Mouse (Mus musculus) hindbrain, embryonic 12.5 days (tissue): ENCODE data around the gene Cadps. TPM values are rescaled to one million over a fixed set of nuclear protein-coding genes. Genes with fewer than 3 reads are reported as not detected.

ENCODE experiments used
- ATAC-seq: fragments of 200-750 bp; cut with Nextera tagmentation; 2 replicates; pipeline ENCODE4 v1.8.0; 2017; ENCODE audit warnings: moderate TSS enrichment; ENCODE audit not compliant: low FRiP score
- H3K27ac ChIP-seq: fragments of 300-500 bp; sonication (generic); 2 replicates; pipeline ENCODE4 v1.5.1; 2016; ENCODE audit warnings: mild to moderate bottlenecking
- H3K27me3 ChIP-seq: fragments of 300-500 bp; sonication (generic); 2 replicates; pipeline ENCODE4 v1.6.1; 2016; ENCODE audit warnings: mild to moderate bottlenecking
- H3K36me3 ChIP-seq: fragments of 300-500 bp; sonication (generic); 2 replicates; pipeline ENCODE4 v1.6.1; 2016; ENCODE audit warnings: mild to moderate bottlenecking
- H3K4me1 ChIP-seq: fragments of 300-500 bp; sonication (generic); 2 replicates; pipeline ENCODE4 v1.6.1; 2016
- H3K4me2 ChIP-seq: fragments of 300-500 bp; sonication (generic); replicated peaks from 2 replicates; pipeline ENCODE4 v1.6.1; 2016; ENCODE audit warnings: mild to moderate bottlenecking
- H3K4me3 ChIP-seq: fragments of 300-500 bp; sonication (generic); 2 replicates; pipeline ENCODE4 v1.5.1; 2016; ENCODE audit warnings: mild to moderate bottlenecking
- H3K9ac ChIP-seq: fragments of 300-500 bp; sonication (generic); 2 replicates; pipeline ENCODE4 v1.6.1; 2016; ENCODE audit warnings: mild to moderate bottlenecking, moderate library complexity
- H3K9me3 ChIP-seq: fragments of 300-500 bp; sonication (generic); replicated peaks from 2 replicates; pipeline ENCODE4 v1.6.1; 2016; ENCODE audit warnings: mild to moderate bottlenecking
- WGBS: fragments of 180-500 bp; shearing (Covaris S2); methylation state at CpG from one replicate; pipeline ENCODE4 v1.1.7; 2016; 5-methylcytosine and 5-hydroxymethylcytosine counted together
- polyA plus RNA-seq: library from polyadenylated mRNA; unstranded; fragments of >200 nt; fragmentation: Nextera tagmentation; extraction: Ambion mirVana; gene quantifications from 2 replicates; pipeline ENCODE4 v1.2.1, GENCODE M21; 2016

Cadps gene
- polyA plus RNA-seq, 1 experiment from 2014 or later = 21.8 TPM

GRCm38 (mm10) chr14:12437976-12438375 is 384.9 kb downstream of the Cadps start:
- ATAC-seq = no peak
- Histone ChIP-seq H3K4me2 (no peak overlapping the region), H3K36me3 (peaks cover 5% of the 10 kb centered on the region; the same call in 1 of the 2 replicates), H3K9ac (no peak overlapping the region), H3K4me1 (no peaks in the 10 kb centered on the region), H3K9me3 (no peaks in the 10 kb centered on the region), H3K27me3 (0 out of 2 replicates have a peak, but pooled peaks cover 2% of the 10 kb centered on the region), H3K4me3 (no peak overlapping the region), H3K27ac (no peak overlapping the region)
- 77% methylated on average over 4 of the region's 4 CpGs for WGBS

DNA sequence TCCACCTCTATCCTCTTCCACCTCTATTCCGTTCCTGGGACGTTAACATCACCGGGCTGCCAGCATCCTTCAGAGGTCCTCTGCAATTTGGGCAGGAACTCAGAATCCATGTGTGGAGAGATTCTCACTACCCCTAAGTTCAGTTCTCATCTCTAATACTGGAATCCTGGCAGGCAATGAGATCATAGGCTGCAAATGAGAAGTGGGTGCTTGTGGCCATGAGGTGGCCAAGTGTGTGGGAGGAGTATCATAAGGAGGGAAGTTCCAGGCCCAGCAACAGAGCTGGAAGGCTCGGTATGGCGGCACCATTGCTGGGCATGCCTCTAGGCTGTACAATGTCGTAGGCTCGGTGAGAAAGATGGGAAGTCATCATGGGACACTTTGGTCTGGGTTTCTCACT is 385.5 kb downstream of the Cadps start:
- Histone ChIP-seq H3K9ac (no peak overlapping the region), H3K4me3 (no peak overlapping the region), H3K27me3 (0 out of 2 replicates have a peak, but pooled peaks cover 2% of the 10 kb centered on the region), H3K9me3 (no peaks in the 10 kb centered on the region), H3K27ac (no peak overlapping the region), H3K4me2 (no peak overlapping the region), H3K36me3 (peaks cover 5% of the 10 kb centered on the region; the same call in 1 of the 2 replicates), H3K4me1 (no peaks in the 10 kb centered on the region)
- 91% methylated on average over 7 of the region's 7 CpGs for WGBS
- no peak for ATAC-seq

GRCm38 (mm10) chr14:12436903-12437368 is 385.9 kb downstream of the Cadps start:
- Histone ChIP-seq H3K9ac (no peak overlapping the region), H3K4me3 (no peak overlapping the region), H3K9me3 (no peaks in the 10 kb centered on the region), H3K27ac (no peak overlapping the region), H3K4me1 (no peaks in the 10 kb centered on the region), H3K27me3 (0 out of 2 replicates have a peak, but pooled peaks cover 2% of the 10 kb centered on the region), H3K4me2 (no peak overlapping the region), H3K36me3 (peaks cover 5% of the 10 kb centered on the region; the same call in 1 of the 2 replicates)
- no peak for ATAC-seq
- WGBS = 87% methylated on average over 14 of the region's 14 CpGs

DNA sequence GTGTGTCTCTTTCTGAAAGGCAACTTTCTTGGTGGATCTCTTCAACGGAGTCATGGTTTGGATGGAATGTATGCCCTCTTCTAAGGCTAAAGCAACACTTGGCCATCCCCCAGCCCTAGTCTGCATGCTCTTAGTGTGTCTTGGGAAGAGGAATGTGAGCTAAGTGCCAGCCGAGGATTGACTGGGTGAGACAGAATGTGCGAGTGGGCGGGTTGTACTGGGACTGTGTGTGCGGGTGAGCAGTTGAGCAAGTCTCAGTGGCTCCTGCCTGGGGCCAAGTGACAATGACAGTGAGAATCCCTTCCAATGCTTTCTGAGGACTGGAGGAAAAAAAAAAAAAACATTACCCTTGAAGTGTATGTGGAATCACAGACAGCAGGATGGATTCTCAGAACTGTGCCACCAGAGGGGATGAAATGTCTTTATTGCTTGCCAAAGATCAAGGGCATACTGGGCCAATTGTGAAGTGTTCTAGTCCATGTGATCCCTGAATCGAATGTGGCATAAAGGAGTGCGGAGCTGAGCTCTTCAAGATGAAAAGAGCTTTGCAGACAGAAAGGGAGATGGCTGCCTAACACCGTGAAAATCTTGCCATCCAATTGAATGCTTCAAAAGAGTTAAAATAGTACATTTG is 394.7 kb downstream of the Cadps start:
- no peaks in the 10 kb centered on the region for H3K27me3 ChIP-seq
- no peak overlapping the region for H3K27ac ChIP-seq
- H3K36me3 ChIP-seq = peaks cover 4% of the 10 kb centered on the region; the same call in 1 of the 2 replicates
- ATAC-seq = no peak
- H3K4me1 ChIP-seq = no peaks in the 10 kb centered on the region
- H3K9me3 ChIP-seq = no peaks in the 10 kb centered on the region
- H3K9ac ChIP-seq = no peak overlapping the region
- 80% methylated on average over 8 of the region's 8 CpGs for WGBS
- no peak overlapping the region for H3K4me3 ChIP-seq
- H3K4me2 ChIP-seq = no peak overlapping the region

DNA sequence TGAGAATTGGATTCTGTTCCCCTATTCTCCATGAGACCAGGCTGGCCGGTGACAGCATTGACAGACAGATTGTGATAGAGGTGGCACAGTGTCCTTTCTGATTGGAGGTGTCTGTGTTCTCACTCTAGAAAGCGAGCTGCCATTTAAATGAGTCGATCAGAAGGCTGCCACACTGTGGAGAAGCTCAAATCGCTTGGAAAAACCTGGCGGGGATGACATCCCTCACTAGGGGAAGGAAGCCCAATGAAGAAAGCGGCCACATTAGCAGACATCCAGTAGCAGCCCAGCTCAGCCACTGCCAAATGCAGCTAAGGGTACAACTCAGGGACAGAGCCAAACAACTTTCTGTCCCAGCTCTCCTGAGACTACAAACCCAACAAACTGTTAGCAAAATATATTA is 397.6 kb downstream of the Cadps start:
- H3K27me3 ChIP-seq = no peaks in the 10 kb centered on the region
- no peak overlapping the region for H3K27ac ChIP-seq
- H3K4me3 ChIP-seq = no peak overlapping the region
- no peak overlapping the region for H3K9ac ChIP-seq
- no peaks in the 10 kb centered on the region for H3K4me1 ChIP-seq
- 61% methylated on average over 6 of the region's 6 CpGs for WGBS
- 0 out of 2 replicates have a peak, but pooled peaks cover under 1% of the 10 kb centered on the region for H3K36me3 ChIP-seq
- H3K9me3 ChIP-seq = no peaks in the 10 kb centered on the region
- H3K4me2 ChIP-seq = no peak overlapping the region
- no peak for ATAC-seq

DNA sequence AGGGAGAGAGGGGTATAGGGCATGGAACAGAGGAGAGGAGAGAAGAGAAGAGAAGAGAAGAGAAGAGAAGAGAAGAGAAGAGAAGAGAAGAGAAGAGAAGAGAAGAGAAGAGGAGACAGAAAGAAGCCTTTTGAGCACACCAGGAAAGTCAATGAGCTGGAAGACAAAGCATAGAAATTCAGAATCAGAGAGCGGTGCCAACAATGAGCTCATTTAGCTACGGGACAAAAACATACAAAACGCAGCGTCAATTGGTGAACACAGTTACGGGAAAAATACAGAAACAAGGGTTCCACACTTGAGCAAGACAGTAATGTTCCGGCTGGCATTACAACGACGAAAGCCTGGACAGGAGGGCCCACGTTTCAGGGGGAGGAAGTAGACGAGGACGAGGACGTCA is 412.6 kb downstream of the Cadps start:
- peaks cover 4% of the 10 kb centered on the region; the same call in 1 of the 2 replicates for H3K36me3 ChIP-seq
- H3K27ac ChIP-seq = no peak overlapping the region
- no peak overlapping the region for H3K4me2 ChIP-seq
- H3K27me3 ChIP-seq = peaks cover 18% of the 10 kb centered on the region
- no peaks in the 10 kb centered on the region for H3K9me3 ChIP-seq
- no peak overlapping the region for H3K9ac ChIP-seq
- 75% methylated on average over 12 of the region's 12 CpGs for WGBS
- no peak overlapping the region for H3K4me3 ChIP-seq
- ATAC-seq = no peak
- no peaks in the 10 kb centered on the region for H3K4me1 ChIP-seq

GRCm38 (mm10) chr14:12409811-12410210 is 413.1 kb downstream of the Cadps start:
- WGBS = 85% methylated on average over 3 of the region's 3 CpGs
- H3K4me3 ChIP-seq = no peak overlapping the region

DNA sequence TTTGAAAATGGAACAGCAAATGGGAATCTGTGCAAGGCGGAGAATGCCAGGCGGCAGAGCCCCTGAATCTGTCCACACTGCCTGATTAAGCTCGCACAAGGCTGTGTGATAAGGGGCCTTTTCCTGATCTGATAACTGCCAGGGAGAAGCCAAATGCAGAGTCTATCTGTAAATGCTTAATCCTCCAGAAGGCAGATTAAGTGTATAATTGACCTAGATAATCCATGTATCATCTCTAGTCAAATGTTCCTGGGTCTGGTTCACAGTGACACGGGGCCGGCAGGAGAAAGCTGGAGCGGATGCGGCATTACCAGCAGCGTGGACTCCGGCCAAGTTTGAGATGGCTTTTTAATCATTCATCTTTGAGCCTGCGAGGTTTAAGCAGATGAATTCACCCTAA is 416.3 kb downstream of the Cadps start:
- no peak for ATAC-seq
- H3K9ac ChIP-seq = no peak overlapping the region
- peaks cover 45% of the 10 kb centered on the region for H3K27me3 ChIP-seq
- no peak overlapping the region for H3K27ac ChIP-seq
- no peaks in the 10 kb centered on the region for H3K4me1 ChIP-seq
- H3K4me3 ChIP-seq = no peak overlapping the region
- no peak overlapping the region for H3K4me2 ChIP-seq
- no peaks in the 10 kb centered on the region for H3K9me3 ChIP-seq
- WGBS = 81% methylated on average over 10 of the region's 10 CpGs
- H3K36me3 ChIP-seq = peaks cover 4% of the 10 kb centered on the region; the same call in 1 of the 2 replicates

More at GRCm38 (mm10) chr14:12409811-12410210, 413.1 kb downstream of the Cadps start:
- H3K9me3 ChIP-seq = no peaks in the 10 kb centered on the region
- no peak overlapping the region for H3K27ac ChIP-seq
- H3K4me2 ChIP-seq = no peak overlapping the region
- H3K36me3 ChIP-seq = peaks cover 4% of the 10 kb centered on the region; the same call in 1 of the 2 replicates
- ATAC-seq = no peak
- H3K4me1 ChIP-seq = no peaks in the 10 kb centered on the region
- H3K9ac ChIP-seq = no peak overlapping the region
- peaks cover 20% of the 10 kb centered on the region for H3K27me3 ChIP-seq

DNA sequence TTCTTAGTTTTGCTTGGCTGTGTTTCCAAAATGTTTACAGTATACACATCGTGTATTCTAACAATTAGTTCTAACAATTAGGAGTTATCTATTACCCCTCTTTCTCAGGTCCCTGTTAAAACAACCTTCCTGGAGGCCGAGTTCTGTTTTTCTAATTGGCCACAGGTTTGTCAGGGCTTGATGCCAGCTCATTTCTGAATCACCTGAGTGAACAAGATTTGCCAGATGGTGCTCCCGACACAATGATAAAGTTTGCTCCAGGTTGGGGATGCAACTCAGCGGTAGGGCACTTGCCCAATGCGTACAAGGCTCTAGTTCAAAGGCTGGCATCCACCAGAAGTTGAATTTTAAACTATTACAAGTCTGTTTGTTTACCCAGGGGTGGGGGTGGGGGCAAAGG is 417.7 kb downstream of the Cadps start:
- 73% methylated on average over 5 of the region's 5 CpGs for WGBS
- Histone ChIP-seq H3K36me3 (no peaks in the 10 kb centered on the region), H3K4me3 (no peak overlapping the region), H3K9me3 (no peaks in the 10 kb centered on the region), H3K4me1 (no peaks in the 10 kb centered on the region), H3K9ac (no peak overlapping the region), H3K4me2 (no peak overlapping the region), H3K27me3 (peaks cover 50% of the 10 kb centered on the region), H3K27ac (no peak overlapping the region)
- ATAC-seq = no peak

DNA sequence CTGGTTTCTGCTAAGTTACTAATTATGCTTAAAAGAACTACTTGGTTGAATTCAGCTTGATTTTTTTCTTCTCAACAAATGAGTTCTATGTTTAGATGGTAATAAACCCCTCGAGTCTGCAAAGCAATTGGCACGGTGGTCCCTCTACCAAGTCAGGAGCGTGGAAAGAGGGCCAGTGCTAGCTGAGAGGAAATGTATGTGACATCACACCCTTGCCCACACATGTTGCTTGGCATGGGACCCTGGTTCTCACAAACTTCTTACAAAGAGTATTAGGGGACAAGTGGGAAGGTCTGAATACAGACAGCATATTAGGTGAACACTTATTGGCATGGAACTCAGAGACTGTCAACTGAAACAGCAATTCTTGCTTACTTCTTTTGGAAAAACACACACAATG is 418.2 kb downstream of the Cadps start:
- Histone ChIP-seq H3K9ac (no peak overlapping the region), H3K4me3 (no peak overlapping the region), H3K27me3 (peaks cover 51% of the 10 kb centered on the region), H3K4me1 (no peaks in the 10 kb centered on the region), H3K9me3 (no peaks in the 10 kb centered on the region), H3K4me2 (no peak overlapping the region), H3K36me3 (no peaks in the 10 kb centered on the region), H3K27ac (no peak overlapping the region)
- 77% methylated on average over 3 of the region's 3 CpGs for WGBS
- ATAC-seq = no peak

DNA sequence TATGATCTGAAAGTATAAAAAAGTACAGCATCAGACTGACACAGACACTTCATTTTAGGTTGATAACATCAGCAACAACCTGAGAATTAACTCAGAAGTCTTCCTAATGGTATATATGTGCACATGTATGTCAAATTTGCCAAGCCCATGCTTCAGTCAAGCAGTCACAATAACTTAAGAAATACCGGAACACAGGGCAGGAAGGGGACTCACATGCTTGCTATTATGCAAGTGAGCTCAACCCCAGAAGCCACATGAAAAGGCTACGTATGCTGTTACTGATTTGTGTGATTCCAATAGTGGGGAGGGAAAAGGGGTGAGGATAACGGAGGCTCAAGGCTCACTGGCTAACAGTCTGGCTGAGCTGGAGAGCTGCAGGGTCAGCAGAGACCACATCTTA is 418.8 kb downstream of the Cadps start:
- Histone ChIP-seq H3K27me3 (peaks cover 55% of the 10 kb centered on the region), H3K4me3 (no peak overlapping the region), H3K27ac (no peak overlapping the region), H3K9me3 (no peaks in the 10 kb centered on the region), H3K4me1 (no peaks in the 10 kb centered on the region), H3K4me2 (no peak overlapping the region), H3K36me3 (no peaks in the 10 kb centered on the region), H3K9ac (no peak overlapping the region)
- WGBS = 73% methylated on average over 3 of the region's 3 CpGs
- no peak for ATAC-seq

DNA sequence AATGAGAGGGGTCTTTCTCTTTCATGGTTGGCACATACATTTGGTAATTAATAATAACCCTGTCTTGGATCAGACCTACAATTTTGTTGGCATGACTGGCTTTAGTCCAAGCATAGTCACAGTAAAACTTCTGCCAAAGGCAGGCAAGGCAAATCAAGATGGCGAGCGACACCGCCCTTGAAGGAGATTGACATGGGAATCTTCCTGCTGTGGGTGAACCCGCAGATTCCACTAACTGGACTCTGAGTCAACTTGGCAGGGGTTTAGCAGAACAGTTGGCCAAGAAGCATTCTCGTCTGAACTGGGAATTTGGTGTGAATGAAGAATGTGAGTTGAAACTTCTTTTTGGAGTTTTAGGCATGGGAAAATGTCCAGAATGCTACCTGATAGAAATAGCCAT is 422.8 kb downstream of the Cadps start:
- H3K4me3 ChIP-seq = no peak overlapping the region
- no peak overlapping the region for H3K9ac ChIP-seq
- H3K27ac ChIP-seq = no peak overlapping the region
- H3K36me3 ChIP-seq = no peaks in the 10 kb centered on the region
- no peaks in the 10 kb centered on the region for H3K9me3 ChIP-seq
- ATAC-seq = no peak
- H3K4me2 ChIP-seq = no peak overlapping the region
- H3K27me3 ChIP-seq = peaks cover 83% of the 10 kb centered on the region
- H3K4me1 ChIP-seq = no peaks in the 10 kb centered on the region
- WGBS = 92% methylated on average over 5 of the region's 5 CpGs

GRCm38 (mm10) chr14:12397561-12397960 is 425.3 kb downstream of the Cadps start:
- Histone ChIP-seq H3K9me3 (no peaks in the 10 kb centered on the region), H3K9ac (no peak overlapping the region), H3K36me3 (no peaks in the 10 kb centered on the region), H3K27ac (no peak overlapping the region), H3K4me2 (no peak overlapping the region), H3K4me3 (no peak overlapping the region), H3K4me1 (peaks cover 18% of the 10 kb centered on the region), H3K27me3 (peaks cover 82% of the 10 kb centered on the region)
- WGBS = 70% methylated on average over 3 of the region's 3 CpGs
- ATAC-seq = no peak
